Mouse (Mus musculus) MEL (cell line): ENCODE results near the gene 0610010F05Rik. TPM values are rescaled to one million over a fixed set of nuclear protein-coding genes. Genes with fewer than 3 reads are reported as not detected.

Experiments used
- DNase-seq: peaks from one replicate; pipeline ENCODE4 v3.0.0; 2011; ENCODE audit warnings: low read depth, low spot score
- H3K27ac ChIP-seq: 2 replicates; pipeline ENCODE4 v1.5.1; 2012; ENCODE audit warnings: low read depth, mild to moderate bottlenecking, control low read depth, low read length, moderate library complexity; ENCODE audit not compliant: control insufficient read depth
- H3K27me3 ChIP-seq, 2 experiments: fragments of 150-350 bp in 1 of 2; sonication (generic) in 1 of 2; 2 replicates each; pipeline ENCODE4 v1.6.1; 2012; ENCODE audit warnings: low read length in 2 of 2, mild to moderate bottlenecking in 2 of 2, improper control_type of control experiment in 1 of 2, moderate library complexity in 1 of 2; ENCODE audit not compliant: insufficient read depth in 2 of 2, control insufficient read depth in 1 of 2
- H3K36me3 ChIP-seq, 2 experiments: 2 replicates each; pipeline ENCODE4 v1.6.1; 2012 to 2014; ENCODE audit warnings: low read length in 2 of 2, improper control_type of control experiment in 1 of 2, inconsistent platforms in 1 of 2, mild to moderate bottlenecking in 1 of 2; ENCODE audit not compliant: insufficient read depth in 2 of 2, control insufficient read depth in 1 of 2
- H3K4me1 ChIP-seq, 2 experiments: fragments of 150-350 bp in 1 of 2; sonication (generic) in 1 of 2; 2 replicates each; pipeline ENCODE4 v1.6.1; 2012; ENCODE audit warnings: low read length in 2 of 2, improper control_type of control experiment in 1 of 2, mild to moderate bottlenecking in 1 of 2; ENCODE audit not compliant: insufficient read depth in 2 of 2, control insufficient read depth in 1 of 2
- H3K4me3 ChIP-seq, 2 experiments: fragments of 150-350 bp in 1 of 2; sonication (generic) in 1 of 2; 2 replicates each; pipeline ENCODE4 v1.5.1; 2012; ENCODE audit warnings: low read depth in 2 of 2, low read length in 2 of 2, mild to moderate bottlenecking in 2 of 2, moderate library complexity in 2 of 2, control low read depth in 1 of 2, improper control_type of control experiment in 1 of 2; ENCODE audit not compliant: control insufficient read depth in 1 of 2, insufficient read depth in 1 of 2
- H3K79me2 ChIP-seq: 2 replicates; pipeline ENCODE4 v1.6.1; 2012; ENCODE audit warnings: mild to moderate bottlenecking, low read length, moderate library complexity; ENCODE audit not compliant: control insufficient read depth, poor library complexity, insufficient read depth
- H3K9ac ChIP-seq: 2 replicates; pipeline ENCODE4 v1.6.1; 2012; ENCODE audit warnings: low read depth, mild to moderate bottlenecking, control low read depth, low read length, moderate library complexity; ENCODE audit not compliant: control insufficient read depth, poor library complexity, severe bottlenecking
- H3K9me3 ChIP-seq: fragments of 150-350 bp; sonication (generic); replicated peaks from 2 replicates; pipeline ENCODE4 v1.6.1; 2012; ENCODE audit warnings: mild to moderate bottlenecking, low read length, improper control_type of control experiment, moderate library complexity; ENCODE audit not compliant: insufficient read depth
- BHLHE40 ChIP-seq: IDR thresholded peaks from 2 replicates; pipeline ENCODE4 v1.6.1; 2012; ENCODE audit warnings: low read depth, mild to moderate bottlenecking, inconsistent platforms, low read length, improper control_type of control experiment, borderline replicate concordance
- CHD1 ChIP-seq: IDR thresholded peaks from 2 replicates; pipeline ENCODE4 v1.6.1; 2012; ENCODE audit warnings: low read depth, mild to moderate bottlenecking, inconsistent platforms, low read length, improper control_type of control experiment
- CHD2 ChIP-seq: IDR thresholded peaks from 2 replicates; pipeline ENCODE4 v1.6.1; 2011; ENCODE audit warnings: low read length, improper control_type of control experiment
- CTCF ChIP-seq, 3 experiments: IDR thresholded peaks in 2 of 3; conservative IDR thresholded peaks in 1 of 3; 2 replicates each; pipeline ENCODE4 v1.5.1; 2011 to 2012; ENCODE audit warnings: low read length in 3 of 3, low read depth in 2 of 3, mild to moderate bottlenecking in 2 of 3, improper control_type of control experiment in 1 of 3, inconsistent platforms in 1 of 3, mixed read lengths in 1 of 3, moderate library complexity in 1 of 3; ENCODE audit not compliant: control insufficient read depth in 1 of 3, insufficient read depth in 1 of 3, poor library complexity in 1 of 3, severe bottlenecking in 1 of 3
- E2F4 ChIP-seq: IDR thresholded peaks from 2 replicates; pipeline ENCODE4 v1.6.1; 2011; ENCODE audit warnings: low read depth, low read length, improper control_type of control experiment, borderline replicate concordance
- ELF1 ChIP-seq: IDR thresholded peaks from 2 replicates; pipeline ENCODE4 v1.6.1; 2014; ENCODE audit warnings: low read depth, mild to moderate bottlenecking, inconsistent platforms, low read length, improper control_type of control experiment, moderate library complexity
- EP300 ChIP-seq, 2 experiments: IDR thresholded peaks; 2 replicates each; pipeline ENCODE4 v1.6.1; 2011; ENCODE audit warnings: improper control_type of control experiment in 2 of 2, low read length in 2 of 2, low read depth in 1 of 2, mild to moderate bottlenecking in 1 of 2
- ETS1 ChIP-seq: IDR thresholded peaks from 2 replicates; pipeline ENCODE4 v1.6.1; 2012; ENCODE audit warnings: low read depth, mild to moderate bottlenecking, inconsistent platforms, low read length, improper control_type of control experiment, moderate library complexity
- GABPA ChIP-seq: IDR thresholded peaks from 2 replicates; pipeline ENCODE4 v1.6.1; 2012; ENCODE audit warnings: low read depth, mild to moderate bottlenecking, inconsistent platforms, low read length, improper control_type of control experiment, moderate library complexity
- GATA1 ChIP-seq: IDR thresholded peaks from 2 replicates; pipeline ENCODE4 v1.6.1; 2011; ENCODE audit warnings: low read depth, low read length, improper control_type of control experiment
- HCFC1 ChIP-seq: IDR thresholded peaks from 2 replicates; pipeline ENCODE4 v1.6.1; 2012; ENCODE audit warnings: low read depth, mild to moderate bottlenecking, inconsistent platforms, low read length, improper control_type of control experiment, moderate library complexity
- JUND ChIP-seq: IDR thresholded peaks from 2 replicates; pipeline ENCODE4 v1.6.1; 2011; ENCODE audit warnings: low read depth, mild to moderate bottlenecking, improper control_type of control experiment, low read length
- KAT2A ChIP-seq: conservative IDR thresholded peaks from 2 replicates; pipeline ENCODE4 v1.6.1; 2012; ENCODE audit warnings: low read depth, low read length, improper control_type of control experiment, inconsistent platforms
- MAFK ChIP-seq: IDR thresholded peaks from 2 replicates; pipeline ENCODE4 v1.6.1; 2011; ENCODE audit warnings: low read depth, mild to moderate bottlenecking, low read length, improper control_type of control experiment, borderline replicate concordance
- MAX ChIP-seq: IDR thresholded peaks from 2 replicates; pipeline ENCODE4 v1.6.1; 2011; ENCODE audit warnings: low read length, improper control_type of control experiment
- MAZ ChIP-seq: IDR thresholded peaks from 2 replicates; pipeline ENCODE4 v1.6.1; 2012; ENCODE audit warnings: low read depth, mild to moderate bottlenecking, inconsistent platforms, low read length, improper control_type of control experiment
- MEF2A ChIP-seq: IDR thresholded peaks from 2 replicates; pipeline ENCODE4 v1.6.1; 2014; ENCODE audit warnings: low read depth, mild to moderate bottlenecking, inconsistent platforms, low read length, improper control_type of control experiment; ENCODE audit not compliant: poor library complexity, insufficient replicate concordance, severe bottlenecking; ENCODE audit errors: extremely low read depth
- MXI1 ChIP-seq: IDR thresholded peaks from 2 replicates; pipeline ENCODE4 v1.6.1; 2011; ENCODE audit warnings: mild to moderate bottlenecking, low read depth, low read length, improper control_type of control experiment
- MYB ChIP-seq: IDR thresholded peaks from 2 replicates; pipeline ENCODE4 v1.6.1; 2011; ENCODE audit warnings: mild to moderate bottlenecking, low read depth, low read length, improper control_type of control experiment
- NELFE ChIP-seq: IDR thresholded peaks from 2 replicates; pipeline ENCODE4 v1.6.1; 2011; ENCODE audit warnings: low read depth, low read length, improper control_type of control experiment
- NRF1 ChIP-seq: IDR thresholded peaks from 2 replicates; pipeline ENCODE4 v1.6.1; 2014; ENCODE audit warnings: low read depth, mild to moderate bottlenecking, inconsistent platforms, low read length, improper control_type of control experiment, moderate library complexity; ENCODE audit not compliant: poor library complexity, insufficient read depth, severe bottlenecking
- POLR2A ChIP-seq, 2 experiments: IDR thresholded peaks; 2 replicates each; pipeline ENCODE4 v1.6.1; 2011 to 2012; ENCODE audit warnings: low read length in 2 of 2, mild to moderate bottlenecking in 2 of 2, control low read depth in 1 of 2, improper control_type of control experiment in 1 of 2, low read depth in 1 of 2, moderate library complexity in 1 of 2; ENCODE audit not compliant: control insufficient read depth in 1 of 2, insufficient read depth in 1 of 2, poor library complexity in 1 of 2
- POLR2AphosphoS2 ChIP-seq: IDR thresholded peaks from 2 replicates; pipeline ENCODE4 v1.6.1; 2011; ENCODE audit warnings: low read length, improper control_type of control experiment
- POLR2AphosphoS5 ChIP-seq: IDR thresholded peaks from 2 replicates; pipeline ENCODE4 v1.6.1; 2012; ENCODE audit warnings: low read depth, borderline replicate concordance, mild to moderate bottlenecking, inconsistent platforms, low read length, moderate library complexity, mixed read lengths
- RAD21 ChIP-seq: IDR thresholded peaks from 2 replicates; pipeline ENCODE4 v1.6.1; 2011; ENCODE audit warnings: mild to moderate bottlenecking, low read depth, low read length, improper control_type of control experiment
- RCOR1 ChIP-seq: IDR thresholded peaks from 2 replicates; pipeline ENCODE4 v1.6.1; 2012; ENCODE audit warnings: low read depth, mild to moderate bottlenecking, inconsistent platforms, low read length, improper control_type of control experiment
- SIN3A ChIP-seq: IDR thresholded peaks from 2 replicates; pipeline ENCODE4 v1.6.1; 2012; ENCODE audit warnings: low read length, improper control_type of control experiment, inconsistent platforms
- SMC3 ChIP-seq: IDR thresholded peaks from 2 replicates; pipeline ENCODE4 v1.6.1; 2011; ENCODE audit warnings: low read depth, low read length, improper control_type of control experiment
- TAL1 ChIP-seq: IDR thresholded peaks from 2 replicates; pipeline ENCODE4 v1.6.1; 2012; ENCODE audit warnings: mild to moderate bottlenecking, inconsistent platforms, low read length, moderate library complexity, mixed read lengths
- TBP ChIP-seq: IDR thresholded peaks from 2 replicates; pipeline ENCODE4 v1.8.0; 2011; ENCODE audit warnings: low read depth, low read length, improper control_type of control experiment
- TCF12 ChIP-seq: IDR thresholded peaks from 2 replicates; pipeline ENCODE4 v1.6.1; 2014; ENCODE audit warnings: low read depth, mild to moderate bottlenecking, inconsistent platforms, low read length, improper control_type of control experiment, moderate library complexity
- UBTF ChIP-seq: IDR thresholded peaks from 2 replicates; pipeline ENCODE4 v1.6.1; 2012; ENCODE audit warnings: low read depth, mild to moderate bottlenecking, inconsistent platforms, low read length, improper control_type of control experiment, moderate library complexity, borderline replicate concordance; ENCODE audit not compliant: insufficient read depth
- USF1 ChIP-seq: IDR thresholded peaks from 2 replicates; pipeline ENCODE4 v1.6.1; 2014; ENCODE audit warnings: low read depth, mild to moderate bottlenecking, inconsistent platforms, low read length, improper control_type of control experiment, moderate library complexity
- USF2 ChIP-seq, 2 experiments: IDR thresholded peaks; 2 replicates each; pipeline ENCODE4 v1.6.1; 2011 to 2012; ENCODE audit warnings: improper control_type of control experiment in 2 of 2, low read length in 2 of 2, borderline replicate concordance in 1 of 2, inconsistent platforms in 1 of 2, low read depth in 1 of 2, mild to moderate bottlenecking in 1 of 2; ENCODE audit not compliant: insufficient read depth in 1 of 2
- ZC3H11A ChIP-seq: IDR thresholded peaks from 2 replicates; pipeline ENCODE4 v1.6.1; 2012; ENCODE audit warnings: low read depth, mild to moderate bottlenecking, inconsistent platforms, low read length, improper control_type of control experiment
- ZKSCAN1 ChIP-seq: IDR thresholded peaks from 2 replicates; pipeline ENCODE4 v1.6.1; 2012; ENCODE audit warnings: low read depth, mild to moderate bottlenecking, inconsistent platforms, low read length, improper control_type of control experiment, moderate library complexity
- ZMIZ1 ChIP-seq: IDR thresholded peaks from 2 replicates; pipeline ENCODE4 v1.6.1; 2012; ENCODE audit warnings: low read depth, mild to moderate bottlenecking, inconsistent platforms, low read length, improper control_type of control experiment, moderate library complexity
- ZNF384 ChIP-seq: IDR thresholded peaks from 2 replicates; pipeline ENCODE4 v1.6.1; 2012; ENCODE audit warnings: low read depth, mild to moderate bottlenecking, inconsistent platforms, low read length, improper control_type of control experiment
- polyA plus RNA-seq, 2 experiments: library from polyadenylated mRNA; stranded (reverse) in 1 of 2; unstranded in 1 of 2; fragments of >175 nt in 1 of 2; fragments of >200 nt in 1 of 2; gene quantifications; 2 replicates each; pipeline versions ENCODE4 v1.2.1 to v1.2.4; 2012; ENCODE audit warnings: low replicate concordance in 2 of 2, low read depth in 1 of 2; ENCODE audit not compliant: insufficient read length in 2 of 2, insufficient read depth in 1 of 2, missing spikeins in 1 of 2
- total RNA-seq: library from RNA; depleted of rRNA; stranded (reverse); fragments of 300-350 nt; gene quantifications from 2 replicates; pipeline ENCODE4 v1.2.3, GENCODE M21; 2012

Gene 0610010F05Rik
- total and polyA plus RNA-seq, 3 experiments, result 13.8 to 156 (median 14.1) TPM

DNA sequence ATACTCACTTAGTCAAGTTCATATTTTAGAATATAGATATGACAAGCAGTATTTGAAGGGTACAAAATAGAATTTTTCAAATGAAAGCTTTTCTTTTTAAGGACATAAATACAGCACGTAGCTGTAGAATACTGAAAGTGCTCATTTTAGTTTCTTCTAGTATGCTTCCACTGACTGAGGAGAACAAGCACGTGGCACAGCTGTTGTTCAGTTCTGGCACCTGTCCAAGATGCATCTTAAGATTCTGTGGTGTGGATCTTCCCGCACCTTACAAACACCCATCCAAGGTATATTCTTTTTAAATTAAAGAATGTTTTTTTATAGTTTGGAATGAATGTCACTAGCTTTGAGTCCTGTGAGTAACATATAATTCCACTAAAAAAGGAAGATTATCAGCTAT, 33.7 kb upstream of the 0610010F05Rik start:
- peaks cover 9 to 20% of the 10 kb centered on the region in 2 experiments for H3K36me3 ChIP-seq
- peaks cover 4 to 10% of the 10 kb centered on the region in 2 experiments; a peak in 3 of 4 replicates for H3K4me1 ChIP-seq
- H3K27me3 ChIP-seq, result no peaks in the 10 kb centered on the region
- peaks cover 34% of the 10 kb centered on the region for H3K79me2 ChIP-seq
- peak overlapping the region; percentile 86 for H3K9ac ChIP-seq
- peak overlapping the region; percentile 72 to 80 for H3K4me3 ChIP-seq
- peak; percentile 92 for DNase-seq
- peak overlapping the region; percentile 59 for H3K27ac ChIP-seq
- H3K9me3 ChIP-seq, result no peaks in the 10 kb centered on the region
- TF ChIP-seq CHD1, result no peak; the same call in 1 of the 2 replicates
- TF ChIP-seq MAX, result peak; percentile 99
- TF ChIP-seq POLR2A (IDR thresholded peaks at IDR 0.05; ENCODE audit: control insufficient read depth in 1 of 2, insufficient read depth in 1 of 2, low read depth in 1 of 2, low read length in 2 of 2, poor library complexity in 1 of 2), result no peak
- TF ChIP-seq ETS1, result peak; percentile 68
- TF ChIP-seq POLR2AphosphoS5, result no peak
- no peak for TF ChIP-seq GATA1
- TF ChIP-seq RCOR1, result no peak
- no peak for TF ChIP-seq ELF1
- TF ChIP-seq ZKSCAN1, result no peak
- TF ChIP-seq RAD21, result no peak
- TF ChIP-seq MAZ, result peak; percentile 18; the same call in 1 of the 2 replicates
- no peak for TF ChIP-seq JUND
- no peak for TF ChIP-seq UBTF
- TF ChIP-seq SIN3A, result peak; percentile 91
- no peak for TF ChIP-seq MYB
- TF ChIP-seq KAT2A, result no peak
- TF ChIP-seq TAL1, result no peak
- TF ChIP-seq USF2 (IDR thresholded peaks at IDR 0.05; ENCODE audit: borderline replicate concordance in 1 of 2, insufficient read depth in 1 of 2, low read depth in 1 of 2, low read length in 2 of 2), result no peak
- TF ChIP-seq ZNF384, result no peak
- no peak for TF ChIP-seq E2F4
- TF ChIP-seq BHLHE40, result peak; percentile 90
- TF ChIP-seq NELFE, result no peak
- TF ChIP-seq MEF2A, result no peak
- TF ChIP-seq ZC3H11A, result no peak
- TF ChIP-seq CHD2, result no peak
- no peak for TF ChIP-seq SMC3
- peak; percentile 83 for TF ChIP-seq USF1
- no peak for TF ChIP-seq CTCF (IDR thresholded peaks at IDR 0.05 in 2 of 3, conservative IDR thresholded peaks at IDR 0.05 in 1 of 3; ENCODE audit: control insufficient read depth in 1 of 3, insufficient read depth in 1 of 3, low read depth in 2 of 3, low read length in 3 of 3, poor library complexity in 1 of 3, severe bottlenecking in 1 of 3)
- TF ChIP-seq GABPA, result no peak
- TF ChIP-seq HCFC1, result no peak
- no peak for TF ChIP-seq POLR2AphosphoS2
- no peak for TF ChIP-seq ZMIZ1
- no peak for TF ChIP-seq MAFK
- no peak for TF ChIP-seq TCF12
- no peak for TF ChIP-seq NRF1
- no peak for TF ChIP-seq TBP
- TF ChIP-seq EP300 (IDR thresholded peaks at IDR 0.05; ENCODE audit: low read depth in 1 of 2, low read length in 2 of 2), result 0 out of 4 replicates have a peak, but pooled peaks of 1 of the 2 experiments have one; percentile 5
- TF ChIP-seq MXI1, result peak; percentile 100
